Mouse (Mus musculus) liver, embryonic 13.5 days (tissue): ENCODE measurements around the gene Vti1a. TPM values are rescaled to one million over a fixed set of nuclear protein-coding genes. Genes with fewer than 3 reads are reported as not detected.
A peak's percentile ranks its signal among the peaks of the same experiment; 100 is the strongest.

Source experiments
- ATAC-seq: fragments of 200-750 bp; cut with Nextera tagmentation; 2 replicates; pipeline ENCODE4 v1.8.0; 2017; ENCODE audit warnings: low read depth, mild to moderate bottlenecking, moderate number of reproducible peaks, moderate library complexity
- DNase-seq: peaks from one replicate; pipeline ENCODE4 v3.0.0; 2022
- H3K27ac ChIP-seq: fragments of 300-500 bp; sonication (generic); 2 replicates; pipeline ENCODE4 v1.5.1; 2015; ENCODE audit warnings: moderate library complexity, mild to moderate bottlenecking, inconsistent platforms
- H3K27me3 ChIP-seq: fragments of 300-500 bp; sonication (generic); 2 replicates; pipeline ENCODE4 v1.6.1; 2015; ENCODE audit warnings: mild to moderate bottlenecking, inconsistent platforms
- H3K36me3 ChIP-seq: fragments of 300-500 bp; sonication (generic); 2 replicates; pipeline ENCODE4 v1.6.1; 2015; ENCODE audit warnings: mild to moderate bottlenecking, inconsistent platforms
- H3K4me1 ChIP-seq: fragments of 300-500 bp; sonication (generic); replicated peaks from 2 replicates; pipeline ENCODE4 v1.6.1; 2015; ENCODE audit warnings: inconsistent platforms
- H3K4me2 ChIP-seq: fragments of 300-500 bp; sonication (generic); 2 replicates; pipeline ENCODE4 v1.6.1; 2015; ENCODE audit warnings: inconsistent platforms, mild to moderate bottlenecking, moderate library complexity
- H3K4me3 ChIP-seq: fragments of 300-500 bp; sonication (generic); replicated peaks from 2 replicates; pipeline ENCODE4 v1.5.1; 2015; ENCODE audit warnings: mild to moderate bottlenecking, inconsistent platforms
- H3K9ac ChIP-seq: fragments of 300-500 bp; sonication (generic); 2 replicates; pipeline ENCODE4 v1.6.1; 2015; ENCODE audit warnings: mild to moderate bottlenecking, inconsistent platforms
- H3K9me3 ChIP-seq: fragments of 300-500 bp; sonication (generic); replicated peaks from 2 replicates; pipeline ENCODE4 v1.6.1; 2016; ENCODE audit warnings: inconsistent platforms
- WGBS: fragments of 180-500 bp; shearing (Covaris S2); methylation state at CpG from one replicate; pipeline ENCODE4 v1.1.7; 2015; ENCODE audit not compliant: insufficient replicate concordance; 5-methylcytosine and 5-hydroxymethylcytosine counted together
- polyA plus RNA-seq: library from polyadenylated mRNA; unstranded; fragments of >200 nt; fragmentation: Nextera tagmentation; extraction: Ambion mirVana; gene quantifications from 2 replicates; pipeline ENCODE4 v1.2.1, GENCODE M21; 2015

Gene Vti1a
- polyA plus RNA-seq, 1 experiment from 2014 or later, result 16.7 TPM

GRCm38 (mm10) chr19:55378884-55379283 is 62.8 kb downstream of the Vti1a start:
- H3K36me3 ChIP-seq, result peaks cover 7% of the 10 kb centered on the region; the same call in 1 of the 2 replicates
- WGBS, result 25% methylated on average over 2 of the region's 2 CpGs
- ATAC-seq, result peak; percentile 47; the same call in 1 of the 2 replicates

DNA sequence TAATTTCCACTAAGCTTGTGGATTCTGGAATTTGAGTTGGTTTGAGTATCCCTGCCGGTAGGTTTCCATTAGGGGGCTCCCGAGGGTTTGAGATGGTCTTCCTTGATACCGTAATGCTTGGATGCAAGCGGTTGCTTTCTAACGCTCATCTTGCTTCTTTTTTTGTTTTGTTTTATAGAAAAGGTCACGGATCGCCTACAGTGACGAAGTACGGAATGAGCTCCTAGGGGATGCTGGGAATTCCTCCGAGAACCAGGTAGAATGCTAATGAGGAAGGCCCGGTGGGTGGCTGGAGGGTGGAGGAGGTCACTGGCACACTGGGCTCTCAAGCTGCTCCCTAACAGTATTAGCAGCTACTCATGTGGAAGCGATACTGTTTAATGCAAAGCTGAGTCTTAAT is 64.7 kb downstream of the Vti1a start:
- H3K4me3 ChIP-seq, result no peak overlapping the region
- ATAC-seq, result no peak
- H3K27me3 ChIP-seq, result no peaks in the 10 kb centered on the region
- H3K4me1 ChIP-seq, result peaks cover 25% of the 10 kb centered on the region
- no peak for DNase-seq
- WGBS, result 79% methylated on average over 12 of the region's 12 CpGs
- H3K36me3 ChIP-seq, result peaks cover 7% of the 10 kb centered on the region; the same call in 1 of the 2 replicates
- H3K27ac ChIP-seq, result no peak overlapping the region
- H3K4me2 ChIP-seq, result no peak overlapping the region
- no peak overlapping the region for H3K9ac ChIP-seq
- H3K9me3 ChIP-seq, result no peaks in the 10 kb centered on the region

More at GRCm38 (mm10) chr19:55378884-55379283, 62.8 kb downstream of the Vti1a start:
- Histone ChIP-seq H3K9me3 (no peaks in the 10 kb centered on the region), H3K4me3 (no peak overlapping the region), H3K27me3 (no peaks in the 10 kb centered on the region), H3K4me2 (no peak overlapping the region), H3K9ac (no peak overlapping the region), H3K27ac (no peak overlapping the region), H3K4me1 (peaks cover 28% of the 10 kb centered on the region)
- no peak for DNase-seq

DNA sequence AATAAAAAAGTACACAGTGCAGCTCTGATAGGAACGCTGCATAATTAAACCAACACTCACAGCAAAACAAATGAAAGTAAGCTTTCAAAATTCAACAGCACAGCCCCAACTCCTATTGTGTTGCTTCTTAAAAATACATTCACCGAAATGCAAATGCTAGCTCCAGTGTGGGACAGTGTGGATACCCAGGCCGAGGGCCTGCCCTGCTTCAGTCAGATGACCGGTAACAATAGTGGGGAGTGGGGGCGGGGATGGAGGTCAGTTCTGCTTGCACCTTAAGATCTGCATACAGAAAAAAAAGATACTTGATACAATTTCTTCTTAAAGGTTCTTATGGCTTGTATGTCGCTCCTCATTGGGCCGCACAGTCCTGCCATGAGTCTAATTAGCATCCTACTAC is 65.2 kb downstream of the Vti1a start:
- no peak overlapping the region for H3K27ac ChIP-seq
- DNase-seq (no peak), ATAC-seq (no peak)
- H3K4me2 ChIP-seq, result no peak overlapping the region
- no peak overlapping the region for H3K4me3 ChIP-seq
- H3K9ac ChIP-seq, result no peak overlapping the region
- peaks cover 24% of the 10 kb centered on the region for H3K4me1 ChIP-seq
- no peaks in the 10 kb centered on the region for H3K27me3 ChIP-seq
- 86% methylated on average over 7 of the region's 7 CpGs for WGBS
- H3K9me3 ChIP-seq, result no peaks in the 10 kb centered on the region
- H3K36me3 ChIP-seq, result peaks cover 7% of the 10 kb centered on the region; the same call in 1 of the 2 replicates

GRCm38 (mm10) chr19:55382745-55383144 is 66.7 kb downstream of the Vti1a start:
- no peak overlapping the region for H3K4me2 ChIP-seq
- peaks cover 7% of the 10 kb centered on the region; the same call in 1 of the 2 replicates for H3K36me3 ChIP-seq
- no peak overlapping the region for H3K9ac ChIP-seq
- peaks cover 11% of the 10 kb centered on the region for H3K4me1 ChIP-seq
- DNase-seq (no peak), ATAC-seq (no peak)
- WGBS, result 79% methylated on average over 7 of the region's 7 CpGs
- H3K4me3 ChIP-seq, result no peak overlapping the region
- no peaks in the 10 kb centered on the region for H3K9me3 ChIP-seq
- no peaks in the 10 kb centered on the region for H3K27me3 ChIP-seq
- no peak overlapping the region for H3K27ac ChIP-seq

DNA sequence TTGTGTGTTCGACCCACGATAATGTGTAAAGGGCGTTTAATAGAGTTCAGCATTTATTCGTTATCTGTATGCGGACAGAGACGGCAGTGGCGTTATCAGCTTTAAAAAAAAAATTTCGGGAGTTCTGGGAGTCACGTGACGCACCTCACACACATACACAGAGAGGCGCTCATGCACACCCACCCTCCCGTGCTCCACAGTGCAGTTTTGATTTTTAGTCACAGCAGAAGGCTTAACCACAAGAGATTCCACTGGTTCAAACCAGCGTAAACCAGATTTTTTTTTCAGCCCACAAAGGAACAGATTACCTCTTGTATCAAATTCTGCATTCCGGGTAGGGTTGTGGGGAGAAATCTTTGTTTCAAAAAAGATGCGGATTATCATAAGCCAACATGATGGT is 68.5 kb downstream of the Vti1a start:
- Histone ChIP-seq H3K9ac (no peak overlapping the region), H3K27me3 (no peaks in the 10 kb centered on the region), H3K4me1 (no peaks in the 10 kb centered on the region), H3K9me3 (no peaks in the 10 kb centered on the region), H3K4me3 (no peak overlapping the region), H3K27ac (no peak overlapping the region), H3K36me3 (peaks cover 10% of the 10 kb centered on the region; the same call in 1 of the 2 replicates), H3K4me2 (no peak overlapping the region)
- peak; percentile 58 for ATAC-seq
- 73% methylated on average over 15 of the region's 15 CpGs for WGBS
- DNase-seq, result peak; percentile 9

GRCm38 (mm10) chr19:55389019-55389418 is 72.9 kb downstream of the Vti1a start:
- WGBS, result 77% methylated on average over 10 of the region's 10 CpGs
- Histone ChIP-seq H3K36me3 (0 out of 2 replicates have a peak, but pooled peaks cover 3% of the 10 kb centered on the region), H3K4me3 (no peak overlapping the region), H3K4me2 (no peak overlapping the region), H3K27me3 (no peaks in the 10 kb centered on the region), H3K9ac (no peak overlapping the region), H3K27ac (no peak overlapping the region), H3K4me1 (no peaks in the 10 kb centered on the region), H3K9me3 (no peaks in the 10 kb centered on the region)
- no peak for DNase-seq
- no peak for ATAC-seq

GRCm38 (mm10) chr19:55390323-55390722 is 74.2 kb downstream of the Vti1a start:
- no peak for ATAC-seq
- Histone ChIP-seq H3K9ac (no peak overlapping the region), H3K9me3 (no peaks in the 10 kb centered on the region), H3K36me3 (0 out of 2 replicates have a peak, but pooled peaks cover 3% of the 10 kb centered on the region), H3K4me1 (no peaks in the 10 kb centered on the region), H3K27me3 (no peaks in the 10 kb centered on the region), H3K4me3 (no peak overlapping the region), H3K4me2 (no peak overlapping the region), H3K27ac (no peak overlapping the region)
- no peak for DNase-seq
- 71% methylated on average over 11 of the region's 11 CpGs for WGBS

DNA sequence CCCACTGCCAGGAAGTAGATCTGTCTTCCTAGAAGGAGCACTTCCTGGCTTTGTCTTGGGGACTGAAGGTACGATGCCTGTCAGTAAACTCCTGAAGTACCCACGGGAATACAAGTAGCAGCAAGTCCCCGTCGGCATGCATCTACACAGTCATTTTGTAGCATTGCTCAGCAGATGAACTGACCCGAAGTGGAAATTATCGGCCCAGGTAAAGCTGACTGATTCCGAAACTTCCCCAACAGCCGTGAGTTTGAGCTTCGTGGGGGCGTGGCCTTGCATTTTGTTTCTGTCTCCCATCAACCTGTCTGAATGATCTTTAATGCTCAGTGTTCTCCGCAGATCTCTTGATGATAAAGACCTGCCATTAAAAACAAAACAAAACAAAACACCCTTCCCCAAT is 85.5 kb downstream of the Vti1a start:
- DNase-seq, result no peak
- H3K4me1 ChIP-seq, result no peaks in the 10 kb centered on the region
- no peak for ATAC-seq
- no peaks in the 10 kb centered on the region for H3K9me3 ChIP-seq
- H3K36me3 ChIP-seq, result peaks cover 4% of the 10 kb centered on the region; the same call in 1 of the 2 replicates
- no peak overlapping the region for H3K4me3 ChIP-seq
- no peak overlapping the region for H3K27ac ChIP-seq
- 75% methylated on average over 11 of the region's 11 CpGs for WGBS
- H3K4me2 ChIP-seq, result no peak overlapping the region
- no peaks in the 10 kb centered on the region for H3K27me3 ChIP-seq
- no peak overlapping the region for H3K9ac ChIP-seq

DNA sequence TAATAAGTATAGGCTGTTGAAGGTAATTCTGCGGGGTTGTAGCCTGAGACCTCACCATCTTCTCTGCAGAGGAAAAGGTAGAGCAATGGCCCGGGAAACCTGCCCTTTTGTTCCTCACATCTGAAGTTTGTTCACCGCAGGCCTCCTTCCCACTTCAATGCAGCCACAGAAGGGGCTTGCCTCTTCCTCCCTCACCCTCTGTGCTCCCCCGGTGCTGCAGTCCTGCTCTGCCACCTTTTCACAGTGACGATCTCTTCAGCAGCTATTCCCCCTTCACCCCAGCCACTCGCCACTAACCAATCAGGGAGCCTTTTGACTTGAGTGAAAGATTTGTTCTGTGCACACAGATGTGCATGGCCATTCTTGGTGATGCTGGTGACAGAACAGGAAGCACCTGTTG is 92.4 kb downstream of the Vti1a start:
- Histone ChIP-seq H3K4me2 (no peak overlapping the region), H3K4me1 (no peaks in the 10 kb centered on the region), H3K9ac (no peak overlapping the region), H3K36me3 (no peaks in the 10 kb centered on the region), H3K27me3 (no peaks in the 10 kb centered on the region), H3K27ac (no peak overlapping the region), H3K9me3 (no peaks in the 10 kb centered on the region), H3K4me3 (no peak overlapping the region)
- no peak for ATAC-seq
- no peak for DNase-seq
- 69% methylated on average over 6 of the region's 6 CpGs for WGBS

- H3K36me3 ChIP-seq, result no peaks in the 10 kb centered on the region
- no peaks in the 10 kb centered on the region for H3K27me3 ChIP-seq
- H3K27ac ChIP-seq, result no peak overlapping the region
- ATAC-seq (no peak), DNase-seq (no peak)
- H3K9me3 ChIP-seq, result no peaks in the 10 kb centered on the region
- H3K4me3 ChIP-seq, result no peak overlapping the region
- 89% methylated on average over 11 of the region's 11 CpGs for WGBS
- no peak overlapping the region for H3K9ac ChIP-seq
- H3K4me2 ChIP-seq, result no peak overlapping the region
- H3K4me1 ChIP-seq, result no peaks in the 10 kb centered on the region
Observed at GRCm38 (mm10) chr19:55411415-55411814, 95.3 kb downstream of the Vti1a start.

DNA sequence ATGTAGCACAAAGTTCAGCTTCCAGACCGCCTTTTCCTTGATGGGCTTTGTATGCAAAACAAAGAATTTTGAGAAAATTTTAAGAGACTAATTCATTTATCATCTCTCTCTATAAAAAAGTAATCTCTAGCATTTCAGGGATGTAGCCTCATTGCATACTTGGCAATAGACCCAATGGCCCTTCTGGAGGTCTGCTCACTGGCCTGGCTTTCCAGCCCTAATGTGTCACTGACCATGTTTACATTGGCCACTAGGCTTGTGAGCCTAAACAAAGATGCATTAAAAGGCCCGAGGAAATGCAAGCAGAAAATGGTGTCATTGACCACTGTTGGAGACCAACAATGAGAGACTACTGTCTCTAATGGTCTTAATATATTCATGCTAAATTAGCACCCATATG is 95.8 kb downstream of the Vti1a start:
- no peak overlapping the region for H3K27ac ChIP-seq
- no peaks in the 10 kb centered on the region for H3K9me3 ChIP-seq
- H3K36me3 ChIP-seq, result no peaks in the 10 kb centered on the region
- ATAC-seq (no peak), DNase-seq (no peak)
- H3K4me3 ChIP-seq, result no peak overlapping the region
- WGBS, result 66% methylated on average over 2 of the region's 2 CpGs
- H3K27me3 ChIP-seq, result no peaks in the 10 kb centered on the region
- H3K9ac ChIP-seq, result no peak overlapping the region
- no peak overlapping the region for H3K4me2 ChIP-seq
- H3K4me1 ChIP-seq, result no peaks in the 10 kb centered on the region

DNA sequence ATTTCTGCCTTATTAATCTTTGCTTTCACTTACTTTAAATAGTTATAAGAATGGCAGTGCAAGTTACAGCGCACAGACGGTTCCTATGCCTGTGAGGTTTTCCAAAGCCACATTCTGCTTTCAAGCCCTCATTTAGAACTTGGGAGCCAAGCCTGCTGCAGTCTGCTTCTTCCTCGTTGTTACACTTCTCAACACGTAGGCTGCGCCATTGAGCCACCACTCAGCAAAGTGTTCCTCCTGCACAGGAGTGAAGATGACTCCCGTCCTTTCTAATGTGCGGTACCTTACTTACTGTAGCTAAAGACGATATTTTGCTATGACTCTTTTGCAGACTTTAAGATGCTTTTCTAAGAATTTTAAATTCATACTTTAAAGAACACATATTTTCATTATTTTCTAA is 98.0 kb downstream of the Vti1a start:
- Histone ChIP-seq H3K9ac (no peak overlapping the region), H3K27me3 (no peaks in the 10 kb centered on the region), H3K4me1 (no peaks in the 10 kb centered on the region), H3K4me3 (no peak overlapping the region), H3K27ac (no peak overlapping the region), H3K4me2 (no peak overlapping the region), H3K36me3 (no peaks in the 10 kb centered on the region), H3K9me3 (no peaks in the 10 kb centered on the region)
- ATAC-seq, result peak; percentile 39; the same call in 1 of the 2 replicates
- WGBS, result 56% methylated on average over 8 of the region's 8 CpGs
- no peak for DNase-seq
